Mouse (Mus musculus) spleen, adult 2 months (tissue): ENCODE data around the gene Sox13.

Experiments used
- CTCF ChIP-seq: fragments of 200-500 bp; IDR thresholded peaks from 2 replicates; pipeline ENCODE4 v1.5.1; 2011; ENCODE audit warnings: mild to moderate bottlenecking, inconsistent platforms; ENCODE audit not compliant: insufficient read depth, insufficient read length, insufficient replicate concordance; ENCODE audit errors: extremely low read depth
- POLR2A ChIP-seq: fragments of 200-500 bp; IDR thresholded peaks from 2 replicates; pipeline ENCODE4 v1.6.1; 2011; ENCODE audit warnings: low read depth, low read length, inconsistent platforms

DNA sequence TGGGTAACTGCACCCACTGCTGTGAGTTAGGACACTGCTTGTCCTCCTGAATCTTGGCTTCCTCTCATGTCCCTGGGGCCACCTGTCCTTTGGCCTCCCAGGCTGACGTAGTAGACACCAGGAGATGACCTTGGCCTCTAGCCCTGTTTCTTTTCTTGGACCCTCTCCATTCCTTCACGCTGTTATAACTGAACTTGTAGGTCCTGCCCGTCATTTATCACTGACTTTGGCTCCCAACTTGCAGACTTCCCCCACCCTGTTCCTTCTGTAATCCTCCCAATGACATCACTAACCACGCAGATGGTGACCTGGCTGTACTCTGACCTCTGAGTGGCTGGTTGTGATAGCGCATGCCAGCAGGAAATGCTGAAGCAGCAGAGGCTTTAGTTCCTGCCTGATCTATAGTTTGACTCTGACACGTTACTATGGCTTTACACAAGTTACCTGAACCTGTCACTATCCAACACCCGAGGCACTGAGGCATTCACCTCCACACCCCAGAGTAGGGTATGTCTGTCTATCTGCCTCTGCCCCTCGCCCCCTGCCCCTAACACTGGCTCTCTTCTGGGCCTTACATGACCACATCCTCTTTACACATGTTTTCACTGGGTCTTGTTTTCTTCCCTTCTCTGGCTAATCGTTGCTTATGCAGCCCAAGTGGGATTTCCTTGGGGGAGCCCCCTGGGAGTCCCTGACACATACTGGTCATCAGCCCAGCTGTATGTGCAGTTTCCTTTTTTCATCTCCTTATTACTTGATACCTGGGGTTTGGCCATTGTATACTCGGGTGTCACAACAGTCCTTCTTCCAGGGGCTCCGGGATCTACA is 76.3 kb downstream of the Sox13 start:
- TF ChIP-seq CTCF, result no peak
- TF ChIP-seq POLR2A, result no peak
